Mouse (Mus musculus) gastrocnemius, adult 2 months (tissue): ENCODE data around the gene Rere. TPM values are rescaled to one million over a fixed set of nuclear protein-coding genes. Genes with fewer than 3 reads are reported as not detected.
"Not testable (repeated sequence)": the region's sequence is repeated elsewhere in the genome, so short reads cannot be mapped to it uniquely, and the experiment has no call there.

ENCODE experiments used
- DNase-seq: peaks from one replicate; pipeline ENCODE4 v3.0.0; 2022
- H3K27ac ChIP-seq: fragments of 200-600 bp; 2 replicates; pipeline ENCODE4 v1.8.1; 2022; ENCODE audit warnings: mild to moderate bottlenecking
- H3K4me3 ChIP-seq: fragments of 200-600 bp; 2 replicates; pipeline ENCODE4 v1.8.1; 2022; ENCODE audit warnings: mild to moderate bottlenecking, moderate library complexity
- CTCF ChIP-seq: fragments of 200-600 bp; IDR thresholded peaks from 2 replicates; pipeline ENCODE4 v1.8.1; 2022; ENCODE audit warnings: antibody characterized with exemption, mild to moderate bottlenecking, moderate library complexity
- intact Hi-C: fragments of 180-260 bp; cut with DNase I; formaldehyde crosslinking; loops from one replicate; pipeline ENCODE4 v1.15.1; 2025
- total RNA-seq, 2 experiments: library from RNA; stranded (reverse); gene quantifications; 2 replicates each; pipeline ENCODE4 v1.2.3; 2021

Gene Rere
- total RNA-seq, 2 experiments from 2014 or later = 71.3 to 95.7 TPM

GRCm38 (mm10) chr4:150280002-150280401 lies 1.4 kb upstream of the Rere start:
- TF ChIP-seq CTCF = no peak
- DNase-seq = no peak
- Histone ChIP-seq H3K27ac (peak overlapping the region; percentile 97; the same call in 1 of the 2 replicates), H3K4me3 (no peak overlapping the region)
- intact Hi-C loops = no loop called here

GRCm38 (mm10) chr4:150280459-150280858 lies 987 bp upstream of the Rere start:
- TF ChIP-seq CTCF = no peak
- intact Hi-C loops = no loop called here
- H3K27ac ChIP-seq = peak overlapping the region; percentile 97
- H3K4me3 ChIP-seq = peak overlapping the region; percentile 90
- DNase-seq = no peak

- intact Hi-C loops = no loop called here
- peak overlapping the region; percentile 97 for H3K27ac ChIP-seq
- peak; percentile 69 for DNase-seq
- no peak for TF ChIP-seq CTCF
- peak overlapping the region; percentile 90 for H3K4me3 ChIP-seq
Measured at GRCm38 (mm10) chr4:150281891-150282630, 615 bp downstream of the Rere start.

GRCm38 (mm10) chr4:150282631-150283334 lies 1.3 kb downstream of the Rere start:
- no peak for TF ChIP-seq CTCF
- Histone ChIP-seq H3K27ac (peak overlapping the region; percentile 97), H3K4me3 (peak overlapping the region; percentile 90)
- DNase-seq = no peak
- intact Hi-C loops = no loop called here

GRCm38 (mm10) chr4:150283335-150283638 lies 1.8 kb downstream of the Rere start:
- intact Hi-C loops = no loop called here
- no peak for TF ChIP-seq CTCF
- peak overlapping the region; percentile 97 for H3K27ac ChIP-seq
- no peak for DNase-seq
- no peak overlapping the region for H3K4me3 ChIP-seq

GRCm38 (mm10) chr4:150283993-150284392 lies 2.5 kb downstream of the Rere start:
- intact Hi-C loops = no loop called here
- no peak overlapping the region for H3K4me3 ChIP-seq
- DNase-seq = no peak
- peak; percentile 25; the same call in 1 of the 2 replicates for TF ChIP-seq CTCF
- peak overlapping the region; percentile 16; the same call in 1 of the 2 replicates for H3K27ac ChIP-seq

- DNase-seq = no peak
- intact Hi-C loops = no loop called here
- Histone ChIP-seq H3K4me3 (no peak overlapping the region), H3K27ac (peak overlapping the region; percentile 53)
- no peak for TF ChIP-seq CTCF
Measured at GRCm38 (mm10) chr4:150286980-150287379, 5.5 kb downstream of the Rere start.

- intact Hi-C loops, H3K4me3 ChIP-seq, H3K27ac ChIP-seq, DNase-seq: not testable (repeated sequence)
Measured at GRCm38 (mm10) chr4:150287463-150287862, 6.0 kb downstream of the Rere start.

- intact Hi-C loops = no loop called here
- no peak for DNase-seq
- TF ChIP-seq CTCF = peak; percentile 14; the same call in 1 of the 2 replicates
- H3K4me3 ChIP-seq = no peak overlapping the region
- no peak overlapping the region for H3K27ac ChIP-seq
Measured at GRCm38 (mm10) chr4:150291900-150292299, 10.5 kb downstream of the Rere start.

GRCm38 (mm10) chr4:150294870-150295269 lies 13.4 kb downstream of the Rere start:
- H3K27ac ChIP-seq = no peak overlapping the region
- no peak overlapping the region for H3K4me3 ChIP-seq
- intact Hi-C loops = no loop called here
- no peak for TF ChIP-seq CTCF
- no peak for DNase-seq

- no peak for DNase-seq
- intact Hi-C loops = no loop called here
- H3K27ac ChIP-seq = no peak overlapping the region
- H3K4me3 ChIP-seq = no peak overlapping the region
- no peak for TF ChIP-seq CTCF
Measured at GRCm38 (mm10) chr4:150295966-150296365, 14.5 kb downstream of the Rere start.

- no peak for TF ChIP-seq CTCF
- Histone ChIP-seq H3K27ac (no peak overlapping the region), H3K4me3 (no peak overlapping the region)
- intact Hi-C loops = no loop called here
- no peak for DNase-seq
Measured at GRCm38 (mm10) chr4:150302726-150303125, 21.3 kb downstream of the Rere start.

GRCm38 (mm10) chr4:150306701-150307100 lies 25.3 kb downstream of the Rere start:
- intact Hi-C loops = no loop called here
- Histone ChIP-seq H3K27ac (peak overlapping the region; percentile 31; the same call in 1 of the 2 replicates), H3K4me3 (no peak overlapping the region)
- no peak for DNase-seq
- TF ChIP-seq CTCF = no peak

GRCm38 (mm10) chr4:150307226-150307625 lies 25.8 kb downstream of the Rere start:
- Histone ChIP-seq H3K27ac (peak overlapping the region; percentile 31; the same call in 1 of the 2 replicates), H3K4me3 (no peak overlapping the region)
- TF ChIP-seq CTCF = no peak
- intact Hi-C loops = no loop called here
- DNase-seq = no peak
